Mouse (Mus musculus): Measurements from ENCODE around the gene Cldn10.

- TF ChIP-seq CTCF (IDR thresholded peaks at IDR 0.05; ENCODE audit: extremely low read depth, insufficient read depth, insufficient read length, insufficient replicate concordance), result no peak
- no peak for TF ChIP-seq POLR2A (IDR thresholded peaks at IDR 0.05; ENCODE audit: low read depth, low read length)
These were observed 122.2 kb downstream of the Cldn10 start for GRCm38 (mm10) chr14:118909872-118910271.

Data from spleen, adult 2 months (tissue).